Mouse (Mus musculus) kidney, embryonic 14.5 days (tissue): ENCODE measurements around the gene Commd1. TPM values are rescaled to one million over a fixed set of nuclear protein-coding genes. Genes with fewer than 3 reads are reported as not detected.

Experiments
- ATAC-seq: fragments of 200-750 bp; cut with Nextera tagmentation; 2 replicates; pipeline ENCODE4 v1.8.0; 2017; ENCODE audit warnings: moderate number of reproducible peaks, mild to moderate bottlenecking, moderate TSS enrichment, moderate library complexity; ENCODE audit not compliant: low FRiP score, low TSS enrichment
- H3K27ac ChIP-seq: fragments of 300-500 bp; sonication (generic); 2 replicates; pipeline ENCODE4 v1.5.1; 2014; ENCODE audit warnings: low read depth, mild to moderate bottlenecking, low read length, moderate library complexity, mixed read lengths
- H3K27me3 ChIP-seq: fragments of 300-500 bp; sonication (generic); 2 replicates; pipeline ENCODE4 v1.6.1; 2014; ENCODE audit warnings: mild to moderate bottlenecking, low read length; ENCODE audit not compliant: control insufficient read depth, insufficient read depth
- H3K36me3 ChIP-seq: fragments of 300-500 bp; sonication (generic); 2 replicates; pipeline ENCODE4 v1.6.1; 2014; ENCODE audit warnings: low read length, mixed read lengths; ENCODE audit not compliant: control insufficient read depth, insufficient read depth
- H3K4me1 ChIP-seq: fragments of 300-500 bp; sonication (generic); 2 replicates; pipeline ENCODE4 v1.6.1; 2014; ENCODE audit warnings: low read length, mixed read lengths; ENCODE audit not compliant: control insufficient read depth, insufficient read depth
- H3K4me2 ChIP-seq: fragments of 300-500 bp; sonication (generic); replicated peaks from 2 replicates; pipeline ENCODE4 v1.6.1; 2014; ENCODE audit warnings: low read depth, mild to moderate bottlenecking, low read length
- H3K4me3 ChIP-seq: fragments of 300-500 bp; sonication (generic); 2 replicates; pipeline ENCODE4 v1.5.1; 2014; ENCODE audit warnings: mild to moderate bottlenecking, low read length
- H3K9ac ChIP-seq: fragments of 300-500 bp; sonication (generic); 2 replicates; pipeline ENCODE4 v1.6.1; 2014; ENCODE audit warnings: low read depth, mild to moderate bottlenecking, low read length, moderate library complexity
- H3K9me3 ChIP-seq: fragments of 300-500 bp; sonication (generic); 2 replicates; pipeline ENCODE4 v1.6.1; 2016; ENCODE audit warnings: low read length; ENCODE audit not compliant: control insufficient read depth
- WGBS: fragments of 180-500 bp; shearing (Covaris S2); extraction: QIAGEN DNeasy Blood & Tissue Kit; methylation state at CpG from one replicate; pipeline ENCODE4 v1.1.7; 2014; 5-methylcytosine and 5-hydroxymethylcytosine counted together
- polyA plus RNA-seq: library from polyadenylated mRNA; unstranded; fragments of >200 nt; fragmentation: Nextera tagmentation; extraction: Ambion mirVana; gene quantifications from 2 replicates; pipeline ENCODE4 v1.2.1, GENCODE M21; 2014

Gene Commd1
- polyA plus RNA-seq, 1 experiment from 2014 or later = 398 TPM

DNA sequence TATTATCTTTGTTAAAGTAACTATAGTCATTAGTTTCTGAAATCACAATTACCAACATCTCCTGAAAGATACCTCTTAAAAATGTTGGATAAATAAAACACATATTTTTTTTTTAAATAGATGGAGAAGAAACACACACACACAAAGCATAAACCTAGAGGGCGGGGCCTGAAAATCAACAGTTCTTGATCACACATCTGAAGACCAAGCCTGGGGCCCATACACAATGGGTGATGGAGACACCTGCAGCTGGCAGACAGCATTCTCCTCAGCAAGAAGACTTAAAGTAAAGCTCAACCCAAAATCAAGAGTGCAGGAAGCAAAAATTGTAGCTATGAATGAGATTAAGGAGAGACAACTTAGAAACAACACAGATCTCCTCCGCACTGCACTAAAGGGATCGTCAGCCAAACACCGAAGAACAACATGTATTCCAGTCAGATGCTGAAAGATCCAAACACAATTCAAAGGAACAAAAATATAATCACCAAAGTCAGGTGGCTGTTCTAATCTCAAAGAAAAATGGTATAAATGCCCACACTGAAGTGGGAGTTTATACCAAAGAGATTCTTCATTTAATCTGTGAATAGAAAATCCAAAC lies 44.4 kb downstream of the Commd1 start:
- no peak for ATAC-seq
- no peaks in the 10 kb centered on the region for H3K9me3 ChIP-seq
- 94% methylated on average over 4 of the region's 4 CpGs for WGBS
- H3K4me2 ChIP-seq = no peak overlapping the region
- H3K4me1 ChIP-seq = no peaks in the 10 kb centered on the region
- no peak overlapping the region for H3K4me3 ChIP-seq
- no peaks in the 10 kb centered on the region for H3K36me3 ChIP-seq
- H3K27ac ChIP-seq = no peak overlapping the region
- no peak overlapping the region for H3K9ac ChIP-seq
- no peaks in the 10 kb centered on the region for H3K27me3 ChIP-seq

DNA sequence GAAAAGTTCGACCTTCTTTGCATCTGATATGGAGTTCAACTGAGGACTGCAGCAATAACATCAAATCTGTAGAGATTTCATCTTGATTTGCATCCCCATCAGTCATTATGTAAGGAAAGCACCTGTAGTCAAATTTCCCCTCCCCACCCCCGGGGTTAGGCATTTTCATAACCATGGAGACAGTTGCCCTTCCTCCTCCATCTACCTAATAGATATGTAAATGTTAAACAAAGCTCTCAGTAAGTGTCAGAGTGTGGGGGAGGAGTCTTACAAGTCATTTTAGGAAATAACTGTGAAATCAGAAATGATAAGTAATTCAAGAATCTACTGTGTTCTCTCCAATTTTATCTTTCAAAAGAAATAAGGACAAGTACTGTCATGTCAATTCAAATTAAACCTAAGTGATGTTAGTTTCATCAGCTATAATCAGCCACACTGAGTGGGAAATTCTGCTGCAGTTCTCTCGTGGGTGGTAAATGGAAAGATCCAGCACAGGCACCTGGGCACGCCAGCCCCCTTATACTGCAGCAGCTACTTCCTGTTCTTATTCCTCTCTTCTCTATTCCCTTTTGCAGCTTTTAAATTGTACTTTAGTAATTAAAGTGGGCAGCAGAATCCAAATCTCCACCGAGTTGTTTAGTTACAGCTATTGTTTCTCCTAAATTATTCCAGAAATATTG lies 45.6 kb downstream of the Commd1 start:
- H3K4me2 ChIP-seq = no peak overlapping the region
- no peak overlapping the region for H3K27ac ChIP-seq
- no peaks in the 10 kb centered on the region for H3K4me1 ChIP-seq
- no peak overlapping the region for H3K9ac ChIP-seq
- no peak overlapping the region for H3K4me3 ChIP-seq
- H3K27me3 ChIP-seq = no peaks in the 10 kb centered on the region
- 61% methylated on average over 5 of the region's 5 CpGs for WGBS
- ATAC-seq = no peak
- H3K9me3 ChIP-seq = no peaks in the 10 kb centered on the region
- H3K36me3 ChIP-seq = no peaks in the 10 kb centered on the region

DNA sequence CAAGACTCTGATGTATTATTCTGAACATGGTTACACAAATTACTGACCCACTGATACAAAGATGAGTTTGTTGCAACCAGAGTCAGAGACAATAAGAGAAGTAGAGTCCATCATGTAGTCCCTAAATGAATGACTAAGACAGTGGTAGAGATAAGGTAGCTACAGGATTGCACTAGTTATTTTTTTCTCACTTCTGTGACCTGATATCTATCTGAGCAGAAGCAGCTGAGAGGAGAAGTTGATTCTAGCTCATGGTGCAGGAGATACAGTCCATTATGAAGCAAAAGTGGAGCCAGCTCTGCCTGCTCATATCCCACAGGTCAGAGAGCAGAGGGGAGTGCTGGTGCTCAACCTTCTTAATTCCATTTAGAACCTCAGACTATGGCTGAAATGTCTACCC lies 50.0 kb downstream of the Commd1 start:
- no peaks in the 10 kb centered on the region for H3K9me3 ChIP-seq
- H3K4me2 ChIP-seq = no peak overlapping the region
- no peak overlapping the region for H3K9ac ChIP-seq
- no peak overlapping the region for H3K4me3 ChIP-seq
- H3K27ac ChIP-seq = no peak overlapping the region
- ATAC-seq = no peak
- H3K36me3 ChIP-seq = no peaks in the 10 kb centered on the region
- no peaks in the 10 kb centered on the region for H3K27me3 ChIP-seq
- peaks cover 5% of the 10 kb centered on the region; the same call in 1 of the 2 replicates for H3K4me1 ChIP-seq

DNA sequence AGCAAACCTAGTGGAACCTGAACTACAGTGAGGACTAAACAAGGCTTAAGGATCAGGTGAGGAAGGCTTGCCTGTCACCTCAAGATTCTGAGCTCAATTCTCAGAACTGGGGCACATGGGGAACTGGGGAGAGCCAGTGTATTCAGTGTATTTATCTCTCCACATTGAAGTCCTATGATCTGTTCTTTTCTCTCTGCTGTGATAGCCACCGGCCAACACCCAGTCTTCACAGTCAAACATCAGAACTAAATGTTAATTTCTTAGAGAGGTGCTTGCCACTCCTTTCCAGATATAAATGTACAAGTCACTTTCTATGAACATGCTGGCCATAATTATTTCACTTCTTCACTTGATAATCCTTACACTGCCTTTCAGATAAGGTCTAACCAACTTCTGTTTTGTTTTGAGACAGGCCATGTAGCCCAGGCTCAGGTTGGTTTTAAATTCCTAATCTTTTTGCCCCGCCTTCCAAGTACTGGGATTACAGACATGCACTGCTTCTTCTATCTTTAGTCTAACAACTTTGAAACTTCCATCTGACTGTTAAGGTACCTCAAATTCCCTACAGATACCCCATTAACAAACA lies 50.8 kb downstream of the Commd1 start:
- no peak overlapping the region for H3K4me3 ChIP-seq
- peaks cover 5% of the 10 kb centered on the region; the same call in 1 of the 2 replicates for H3K4me1 ChIP-seq
- no peaks in the 10 kb centered on the region for H3K9me3 ChIP-seq
- no peak overlapping the region for H3K9ac ChIP-seq
- H3K4me2 ChIP-seq = no peak overlapping the region
- 92% methylated on average over 2 of the region's 2 CpGs for WGBS
- H3K27me3 ChIP-seq = no peaks in the 10 kb centered on the region
- no peak overlapping the region for H3K27ac ChIP-seq
- H3K36me3 ChIP-seq = no peaks in the 10 kb centered on the region
- ATAC-seq = no peak

DNA sequence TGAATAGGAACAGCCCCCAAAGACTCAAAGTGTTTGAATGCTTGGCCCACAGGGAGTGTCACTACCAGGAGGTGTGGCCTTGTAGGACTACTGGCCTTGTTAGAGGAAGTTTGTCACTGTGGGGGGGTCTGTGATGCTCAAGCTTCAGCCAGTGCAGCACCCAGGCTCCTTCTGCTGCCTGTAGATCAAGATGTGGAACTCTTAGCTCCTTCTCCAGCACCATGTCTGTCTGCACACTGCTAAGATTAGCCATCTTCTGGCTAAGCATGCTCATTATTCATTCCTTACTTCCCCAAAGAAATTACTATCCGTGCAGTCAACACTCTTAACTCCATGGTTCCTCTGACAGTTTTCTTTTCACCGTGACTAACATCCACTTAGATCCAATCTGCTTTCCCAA lies 52.1 kb downstream of the Commd1 start:
- peaks cover 5% of the 10 kb centered on the region; the same call in 1 of the 2 replicates for H3K4me1 ChIP-seq
- no peak overlapping the region for H3K27ac ChIP-seq
- no peak overlapping the region for H3K4me2 ChIP-seq
- H3K9ac ChIP-seq = no peak overlapping the region
- H3K9me3 ChIP-seq = no peaks in the 10 kb centered on the region
- no peak for ATAC-seq
- WGBS = 75% methylated on average over 2 of the region's 2 CpGs
- H3K27me3 ChIP-seq = no peaks in the 10 kb centered on the region
- H3K36me3 ChIP-seq = no peaks in the 10 kb centered on the region
- no peak overlapping the region for H3K4me3 ChIP-seq

DNA sequence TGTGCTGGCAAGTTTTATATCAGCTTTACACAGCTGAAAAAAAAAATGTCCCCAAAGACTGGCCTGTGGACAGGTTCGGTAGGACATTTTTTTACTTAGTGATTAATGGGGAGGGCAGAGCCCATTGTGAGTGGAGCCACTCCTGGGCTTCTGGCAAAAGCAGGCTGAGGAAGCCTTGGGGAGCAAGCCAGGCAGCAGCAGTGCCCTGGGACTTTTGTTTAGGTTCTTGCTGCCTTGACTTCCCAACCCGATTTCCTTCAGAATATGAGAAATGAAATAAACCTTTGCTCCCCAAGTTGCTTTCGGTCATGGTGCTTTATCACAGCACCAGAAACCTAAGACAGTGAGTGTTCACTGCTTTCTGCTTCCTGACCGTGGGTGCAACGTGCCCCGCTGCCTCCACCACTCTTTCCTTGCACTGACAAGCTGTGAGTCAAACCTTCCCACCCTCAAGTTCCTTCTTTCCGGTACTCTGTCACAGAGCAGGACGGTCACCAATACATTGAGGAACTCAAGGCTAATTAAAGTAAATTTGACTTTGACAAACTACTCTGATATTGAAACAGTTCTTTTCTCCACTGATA lies 53.5 kb downstream of the Commd1 start:
- no peak overlapping the region for H3K9ac ChIP-seq
- H3K27me3 ChIP-seq = no peaks in the 10 kb centered on the region
- ATAC-seq = no peak
- no peak overlapping the region for H3K4me3 ChIP-seq
- H3K27ac ChIP-seq = no peak overlapping the region
- 54% methylated on average over 8 of the region's 8 CpGs for WGBS
- H3K4me1 ChIP-seq = peaks cover 5% of the 10 kb centered on the region; the same call in 1 of the 2 replicates
- H3K4me2 ChIP-seq = no peak overlapping the region
- no peaks in the 10 kb centered on the region for H3K36me3 ChIP-seq
- no peaks in the 10 kb centered on the region for H3K9me3 ChIP-seq

DNA sequence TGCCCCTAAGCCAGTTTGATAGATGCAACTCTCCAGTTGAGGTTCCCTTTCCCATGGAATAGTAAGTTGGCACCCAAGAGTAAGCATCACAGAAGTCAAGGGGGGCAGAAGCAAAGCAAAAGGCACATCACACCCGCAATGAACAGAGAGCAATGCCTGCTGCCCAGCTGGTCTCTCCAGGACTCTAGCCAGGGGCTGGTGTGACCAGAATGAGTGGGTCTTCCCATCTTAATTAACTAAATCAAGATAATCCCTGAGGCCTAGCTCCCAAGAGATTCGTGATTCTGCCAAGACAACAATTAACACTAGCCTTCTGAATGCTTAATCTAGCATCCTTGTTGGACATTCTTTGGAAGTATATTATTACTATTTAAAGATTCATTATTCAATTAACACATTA lies 58.6 kb downstream of the Commd1 start:
- Histone ChIP-seq H3K27me3 (no peaks in the 10 kb centered on the region), H3K4me1 (peaks cover 3% of the 10 kb centered on the region; the same call in 1 of the 2 replicates), H3K27ac (no peak overlapping the region), H3K9me3 (no peaks in the 10 kb centered on the region), H3K4me3 (no peak overlapping the region), H3K4me2 (no peak overlapping the region), H3K36me3 (no peaks in the 10 kb centered on the region), H3K9ac (no peak overlapping the region)
- 93% methylated on average over 2 of the region's 2 CpGs for WGBS
- ATAC-seq = no peak

DNA sequence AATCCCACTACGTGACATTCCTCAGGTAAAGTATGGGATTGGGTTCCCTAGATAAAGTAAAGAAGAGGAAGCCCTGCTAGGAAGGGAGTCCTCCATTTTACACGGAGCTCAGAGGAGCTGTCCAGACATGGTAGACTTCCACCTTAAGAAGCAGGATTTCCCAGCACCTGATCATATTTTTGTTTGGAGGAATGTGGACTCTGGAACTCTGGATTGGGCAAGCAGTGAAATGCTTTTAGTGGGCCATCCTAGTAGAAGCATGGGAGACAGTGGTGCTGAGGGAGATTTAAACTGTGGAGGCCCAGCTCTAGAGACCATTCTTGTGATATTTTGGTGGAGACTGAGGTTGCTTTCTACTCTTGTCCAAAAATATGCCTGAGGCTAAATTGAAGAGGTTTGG lies 59.6 kb downstream of the Commd1 start:
- Histone ChIP-seq H3K9me3 (no peaks in the 10 kb centered on the region), H3K36me3 (no peaks in the 10 kb centered on the region), H3K4me1 (no peaks in the 10 kb centered on the region), H3K27ac (no peak overlapping the region), H3K4me3 (no peak overlapping the region), H3K27me3 (no peaks in the 10 kb centered on the region), H3K4me2 (no peak overlapping the region), H3K9ac (no peak overlapping the region)
- 76% methylated on average over 2 of the region's 2 CpGs for WGBS
- no peak for ATAC-seq

DNA sequence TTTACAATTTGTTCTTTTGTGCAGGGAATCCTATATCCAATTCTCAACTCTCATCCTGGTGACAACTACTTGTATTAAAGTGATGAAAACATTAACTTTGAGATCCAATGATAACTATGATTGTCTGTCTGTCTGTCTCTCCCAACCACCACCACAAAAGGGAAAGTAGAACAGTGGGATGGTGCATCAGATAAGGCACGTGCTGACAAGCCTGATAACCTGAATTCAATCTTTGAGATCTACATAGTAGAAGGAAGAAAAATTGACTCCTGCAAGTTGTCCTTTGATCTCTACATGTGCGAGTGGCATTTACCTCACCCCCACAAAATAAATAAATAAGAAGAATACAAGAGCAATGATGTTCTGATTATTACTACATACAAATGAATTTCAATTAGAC lies 62.8 kb downstream of the Commd1 start:
- Histone ChIP-seq H3K27me3 (no peaks in the 10 kb centered on the region), H3K4me3 (no peak overlapping the region), H3K36me3 (no peaks in the 10 kb centered on the region), H3K9ac (no peak overlapping the region), H3K9me3 (no peaks in the 10 kb centered on the region), H3K4me1 (no peaks in the 10 kb centered on the region), H3K4me2 (no peak overlapping the region), H3K27ac (no peak overlapping the region)
- no peak for ATAC-seq
- 75% methylated on average over 2 of the region's 2 CpGs for WGBS
